Mouse (Mus musculus) lung, embryonic 14.5 days (tissue): ENCODE data around the gene Basp1. TPM values are rescaled to one million over a fixed set of nuclear protein-coding genes. Genes with fewer than 3 reads are reported as not detected.
"Not testable (repeated sequence)": the region's sequence is repeated elsewhere in the genome, so short reads cannot be mapped to it uniquely, and the experiment has no call there.

Experiments used
- ATAC-seq: fragments of 200-750 bp; cut with Nextera tagmentation; 2 replicates; pipeline ENCODE4 v1.8.0; 2017; ENCODE audit warnings: mild to moderate bottlenecking, moderate TSS enrichment, moderate library complexity; ENCODE audit not compliant: insufficient read depth
- DNase-seq: peaks from one replicate; pipeline ENCODE4 v3.0.0-alpha.2; 2015
- H3K27ac ChIP-seq: fragments of 300-500 bp; sonication (generic); 2 replicates; pipeline ENCODE4 v1.5.1; 2014; ENCODE audit warnings: low read depth, mild to moderate bottlenecking, moderate library complexity
- H3K27me3 ChIP-seq: fragments of 300-500 bp; sonication (generic); 2 replicates; pipeline ENCODE4 v1.6.1; 2014; ENCODE audit warnings: low read length, control low read depth; ENCODE audit not compliant: insufficient read depth
- H3K36me3 ChIP-seq: fragments of 300-500 bp; sonication (generic); 2 replicates; pipeline ENCODE4 v1.6.1; 2014; ENCODE audit warnings: control low read depth; ENCODE audit not compliant: insufficient read depth
- H3K4me1 ChIP-seq: fragments of 300-500 bp; sonication (generic); 2 replicates; pipeline ENCODE4 v1.6.1; 2014; ENCODE audit warnings: antibody characterized with exemption, control low read depth; ENCODE audit not compliant: insufficient read depth
- H3K4me2 ChIP-seq: fragments of 300-500 bp; sonication (generic); 2 replicates; pipeline ENCODE4 v1.6.1; 2014; ENCODE audit warnings: mild to moderate bottlenecking
- H3K4me3 ChIP-seq: fragments of 300-500 bp; sonication (generic); 2 replicates; pipeline ENCODE4 v1.5.1; 2014; ENCODE audit warnings: low read depth, low read length
- H3K9ac ChIP-seq: fragments of 300-500 bp; sonication (generic); 2 replicates; pipeline ENCODE4 v1.6.1; 2014
- H3K9me3 ChIP-seq: fragments of 300-500 bp; sonication (generic); 2 replicates; pipeline ENCODE4 v1.6.1; 2016; ENCODE audit warnings: low read depth, low read length, control low read depth
- CTCF ChIP-seq: IDR thresholded peaks from 2 replicates; pipeline ENCODE4 v1.5.1; 2016; ENCODE audit warnings: antibody characterized with exemption, low read depth
- WGBS: fragments of 180-500 bp; shearing (Covaris S2); extraction: QIAGEN DNeasy Blood & Tissue Kit; methylation state at CpG from one replicate; pipeline ENCODE4 v1.1.7; 2014; 5-methylcytosine and 5-hydroxymethylcytosine counted together
- polyA plus RNA-seq: library from polyadenylated mRNA; unstranded; fragments of >200 nt; fragmentation: Nextera tagmentation; extraction: Ambion mirVana; gene quantifications from 2 replicates; pipeline ENCODE4 v1.2.1, GENCODE M21; 2014

The Basp1 gene
- 34.5 and 37.8 TPM in 2 replicates for polyA plus RNA-seq

- ATAC-seq, result peak; percentile 67
- Histone ChIP-seq H3K27ac (peak within 1 kb of the TSS; percentile 92), H3K27me3 (no peaks in the 10 kb centered on the region), H3K4me3 (peak within 1 kb of the TSS; percentile 79), H3K4me1 (no peaks in the 10 kb centered on the region), H3K9me3 (no peaks in the 10 kb centered on the region), H3K9ac (peak within 1 kb of the TSS; percentile 89), H3K4me2 (peak within 1 kb of the TSS; percentile 71), H3K36me3 (no peaks in the 10 kb centered on the region)
- peak; percentile 86 for DNase-seq
- whole genome bisulfite sequencing, result 0% methylated on average over 28 of the region's 60 CpGs
- no peak for TF ChIP-seq CTCF
These were observed at the start of gene Basp1 for GRCm38 (mm10) chr15:25413378-25413901. Gene Basp1 (minus strand): TSS chr15:25413764.

GRCm38 (mm10) chr15:25463076-25463475, 49.5 kb upstream of the Basp1 start:
- not testable (repeated sequence) for H3K27ac ChIP-seq

GRCm38 (mm10) chr15:25462056-25462762, 48.6 kb upstream of the Basp1 start:
- TF ChIP-seq CTCF, result no peak
- Histone ChIP-seq H3K9ac (no peak overlapping the region), H3K36me3 (no peaks in the 10 kb centered on the region), H3K4me2 (no peak overlapping the region), H3K27ac (no peak overlapping the region), H3K27me3 (no peaks in the 10 kb centered on the region), H3K9me3 (no peaks in the 10 kb centered on the region), H3K4me1 (peaks cover 4% of the 10 kb centered on the region; the same call in 1 of the 2 replicates), H3K4me3 (no peak overlapping the region)
- 59% methylated on average over 6 of the region's 6 CpGs for WGBS
- ATAC-seq (no peak), DNase-seq (no peak)

More at GRCm38 (mm10) chr15:25463076-25463475, 49.5 kb upstream of the Basp1 start:
- H3K4me3 ChIP-seq, H3K9ac ChIP-seq, H3K4me1 ChIP-seq, H3K9me3 ChIP-seq, H3K27me3 ChIP-seq, H3K4me2 ChIP-seq, ATAC-seq, H3K36me3 ChIP-seq, DNase-seq: not testable (repeated sequence)

GRCm38 (mm10) chr15:25459901-25460300, 46.3 kb upstream of the Basp1 start:
- H3K27ac ChIP-seq, result peak overlapping the region; percentile 77
- no peaks in the 10 kb centered on the region for H3K36me3 ChIP-seq
- DNase-seq, result peak; percentile 84
- H3K4me3 ChIP-seq, result no peak overlapping the region
- H3K9me3 ChIP-seq, result no peaks in the 10 kb centered on the region
- TF ChIP-seq CTCF, result no peak
- H3K9ac ChIP-seq, result no peak overlapping the region
- no peak overlapping the region for H3K4me2 ChIP-seq
- H3K27me3 ChIP-seq, result no peaks in the 10 kb centered on the region
- peak; percentile 85 for ATAC-seq
- peaks cover 4% of the 10 kb centered on the region; the same call in 1 of the 2 replicates for H3K4me1 ChIP-seq
- 19% methylated on average over 7 of the region's 7 CpGs for WGBS

- no peak for DNase-seq
- H3K4me2 ChIP-seq, result no peak overlapping the region
- no peaks in the 10 kb centered on the region for H3K27me3 ChIP-seq
- no peak overlapping the region for H3K4me3 ChIP-seq
- H3K4me1 ChIP-seq, result peaks cover 4% of the 10 kb centered on the region; the same call in 1 of the 2 replicates
- no peaks in the 10 kb centered on the region for H3K9me3 ChIP-seq
- H3K36me3 ChIP-seq, result no peaks in the 10 kb centered on the region
- TF ChIP-seq CTCF, result no peak
- no peak overlapping the region for H3K9ac ChIP-seq
- no peak overlapping the region for H3K27ac ChIP-seq
- no peak for ATAC-seq
- 52% methylated on average over 2 of the region's 2 CpGs for WGBS
These were observed 43.9 kb upstream of the Basp1 start for GRCm38 (mm10) chr15:25457421-25457820.

- H3K27ac ChIP-seq, result no peak overlapping the region
- H3K9ac ChIP-seq, result no peak overlapping the region
- DNase-seq, result no peak
- no peak overlapping the region for H3K4me3 ChIP-seq
- no peaks in the 10 kb centered on the region for H3K27me3 ChIP-seq
- no peaks in the 10 kb centered on the region for H3K36me3 ChIP-seq
- whole genome bisulfite sequencing, result 80% methylated on average over 3 of the region's 3 CpGs
- no peak for ATAC-seq
- H3K4me1 ChIP-seq, result no peaks in the 10 kb centered on the region
- TF ChIP-seq CTCF, result no peak
- H3K4me2 ChIP-seq, result no peak overlapping the region
- H3K9me3 ChIP-seq, result no peaks in the 10 kb centered on the region
These were observed 40.0 kb upstream of the Basp1 start for GRCm38 (mm10) chr15:25453538-25453937.

GRCm38 (mm10) chr15:25449348-25449747, 35.8 kb upstream of the Basp1 start:
- H3K9ac ChIP-seq, result no peak overlapping the region
- no peak overlapping the region for H3K27ac ChIP-seq
- H3K9me3 ChIP-seq, result no peaks in the 10 kb centered on the region
- no peaks in the 10 kb centered on the region for H3K27me3 ChIP-seq
- H3K4me3 ChIP-seq, result no peak overlapping the region
- no peaks in the 10 kb centered on the region for H3K36me3 ChIP-seq
- H3K4me2 ChIP-seq, result no peak overlapping the region
- WGBS, result 18% methylated on average over 1 of the region's 1 CpGs
- no peaks in the 10 kb centered on the region for H3K4me1 ChIP-seq
- ATAC-seq (no peak), DNase-seq (no peak)
- TF ChIP-seq CTCF, result no peak
